Mouse (Mus musculus) embryonic facial prominence, embryonic 10.5 days (tissue): ENCODE measurements around the gene Cmc1. TPM values are rescaled to one million over a fixed set of nuclear protein-coding genes. Genes with fewer than 3 reads are reported as not detected.
A peak's percentile ranks its signal among the peaks of the same experiment; 100 is the strongest.

ENCODE experiments used
- DNase-seq: peaks from one replicate; pipeline ENCODE4 v3.0.0-alpha.2; 2017; ENCODE audit warnings: low spot score
- H3K27ac ChIP-seq: fragments of 300-500 bp; sonication (generic); replicated peaks from 2 replicates; pipeline ENCODE4 v1.5.1; 2016; ENCODE audit warnings: mild to moderate bottlenecking
- H3K27me3 ChIP-seq: fragments of 300-500 bp; sonication (generic); replicated peaks from 2 replicates; pipeline ENCODE4 v1.6.1; 2016; ENCODE audit warnings: low read depth, mild to moderate bottlenecking; ENCODE audit not compliant: poor library complexity, severe bottlenecking
- H3K36me3 ChIP-seq: fragments of 300-500 bp; sonication (generic); replicated peaks from 2 replicates; pipeline ENCODE4 v1.6.1; 2016; ENCODE audit warnings: mild to moderate bottlenecking, moderate library complexity
- H3K4me1 ChIP-seq: fragments of 300-500 bp; sonication (generic); 2 replicates; pipeline ENCODE4 v1.6.1; 2016
- H3K4me3 ChIP-seq: fragments of 300-500 bp; sonication (generic); 2 replicates; pipeline ENCODE4 v1.5.1; 2016; ENCODE audit warnings: mild to moderate bottlenecking, moderate library complexity
- H3K9me3 ChIP-seq: fragments of 300-500 bp; sonication (generic); 2 replicates; pipeline ENCODE4 v1.6.1; 2016; ENCODE audit warnings: mild to moderate bottlenecking
- WGBS: fragments of 180-500 bp; shearing (Covaris S2); methylation state at CpG from one replicate; pipeline ENCODE4 v1.1.7; 2016; 5-methylcytosine and 5-hydroxymethylcytosine counted together
- polyA plus RNA-seq: library from polyadenylated mRNA; unstranded; fragments of >200 nt; fragmentation: Nextera tagmentation; extraction: Ambion mirVana; gene quantifications from 2 replicates; pipeline ENCODE4 v1.2.1, GENCODE M21; 2016

Cmc1 gene
- polyA plus RNA-seq, 1 experiment from 2014 or later = 30.9 TPM

- H3K4me1 ChIP-seq = peaks cover 14% of the 10 kb centered on the region
- no peak overlapping the region for H3K4me3 ChIP-seq
- H3K27me3 ChIP-seq = no peaks in the 10 kb centered on the region
- no peak for DNase-seq
- WGBS = 92% methylated on average over 4 of the region's 4 CpGs
- H3K27ac ChIP-seq = no peak overlapping the region
- no peaks in the 10 kb centered on the region for H3K9me3 ChIP-seq
- H3K36me3 ChIP-seq = peaks cover 9% of the 10 kb centered on the region
Observed at GRCm38 (mm10) chr9:118042738-118043137, 107.2 kb downstream of the Cmc1 start.

GRCm38 (mm10) chr9:118041646-118042045 is 108.3 kb downstream of the Cmc1 start:
- H3K36me3 ChIP-seq = 0 out of 2 replicates have a peak, but pooled peaks cover 4% of the 10 kb centered on the region
- no peak for DNase-seq
- WGBS = 43% methylated on average over 5 of the region's 5 CpGs
- peaks cover 14% of the 10 kb centered on the region for H3K4me1 ChIP-seq
- peak overlapping the region; percentile 84 for H3K4me3 ChIP-seq
- no peaks in the 10 kb centered on the region for H3K27me3 ChIP-seq
- no peaks in the 10 kb centered on the region for H3K9me3 ChIP-seq
- H3K27ac ChIP-seq = no peak overlapping the region

DNA sequence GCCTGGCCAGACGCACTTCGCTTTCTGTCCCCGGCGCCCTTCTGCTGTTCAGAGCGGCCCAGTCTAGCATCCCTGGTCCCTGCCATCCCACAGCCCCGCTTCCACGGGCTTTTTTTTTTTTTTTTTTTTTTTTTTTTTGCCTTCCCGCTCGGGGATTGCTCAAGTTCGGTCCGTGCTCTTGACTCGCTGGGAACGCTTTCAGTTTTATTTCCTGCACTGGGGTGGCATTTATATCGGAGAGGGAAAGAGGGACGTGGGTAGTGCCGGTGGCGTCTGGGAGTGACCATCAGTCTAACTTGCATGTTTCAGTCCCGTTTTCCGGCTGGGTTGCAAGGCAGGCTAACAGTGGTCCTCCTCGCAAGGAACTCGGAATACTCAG is 109.0 kb downstream of the Cmc1 start:
- Histone ChIP-seq H3K27me3 (no peaks in the 10 kb centered on the region), H3K4me1 (peaks cover 14% of the 10 kb centered on the region), H3K27ac (peak overlapping the region; percentile 96), H3K9me3 (no peaks in the 10 kb centered on the region), H3K36me3 (0 out of 2 replicates have a peak, but pooled peaks cover 4% of the 10 kb centered on the region), H3K4me3 (peak overlapping the region; percentile 84)
- DNase-seq = no peak
- WGBS = 3% methylated on average over 21 of the region's 21 CpGs

- no peaks in the 10 kb centered on the region for H3K27me3 ChIP-seq
- peak within 1 kb of the TSS; percentile 96 for H3K27ac ChIP-seq
- H3K4me3 ChIP-seq = peak within 1 kb of the TSS; percentile 84
- DNase-seq = peak; percentile 98
- H3K9me3 ChIP-seq = no peaks in the 10 kb centered on the region
- H3K36me3 ChIP-seq = 0 out of 2 replicates have a peak, but pooled peaks cover 4% of the 10 kb centered on the region
- H3K4me1 ChIP-seq = peaks cover 14% of the 10 kb centered on the region
- whole genome bisulfite sequencing = under 1% methylated on average over 87 of the region's 87 CpGs
Observed at GRCm38 (mm10) chr9:118040218-118041021, 109.6 kb downstream of the Cmc1 start, which contains the start of gene Azi2. TSS of gene Azi2 (plus strand) at chr9:118040499.

GRCm38 (mm10) chr9:118034990-118035389 is 115.0 kb downstream of the Cmc1 start:
- Histone ChIP-seq H3K27ac (no peak overlapping the region), H3K36me3 (no peaks in the 10 kb centered on the region)

DNA sequence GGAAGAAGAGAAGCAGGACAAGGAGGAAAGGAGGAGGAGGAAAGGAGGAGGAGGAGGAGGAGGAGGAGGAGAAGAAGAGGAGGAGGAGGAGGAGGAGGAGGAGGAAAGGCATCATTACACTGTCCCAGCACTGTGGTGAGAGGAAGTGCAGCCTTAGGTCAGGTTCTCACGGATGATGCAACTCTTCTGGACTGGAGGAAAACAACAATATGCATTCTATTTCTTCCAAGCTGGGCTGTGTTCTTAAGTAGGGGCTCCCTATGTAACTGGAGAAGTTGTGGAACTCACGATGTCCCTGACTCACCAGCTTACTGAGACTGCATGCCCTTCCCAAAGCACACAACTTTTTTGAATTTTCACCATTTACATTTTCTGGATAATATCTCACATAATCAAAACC is 118.3 kb downstream of the Cmc1 start:
- no peak overlapping the region for H3K4me3 ChIP-seq
- 41% methylated on average over 2 of the region's 2 CpGs for whole genome bisulfite sequencing
- H3K4me1 ChIP-seq = no peaks in the 10 kb centered on the region
- H3K9me3 ChIP-seq = no peaks in the 10 kb centered on the region
- no peaks in the 10 kb centered on the region for H3K36me3 ChIP-seq
- DNase-seq = no peak
- no peaks in the 10 kb centered on the region for H3K27me3 ChIP-seq
- H3K27ac ChIP-seq = no peak overlapping the region

More at GRCm38 (mm10) chr9:118034990-118035389, 115.0 kb downstream of the Cmc1 start:
- WGBS = 85% methylated on average over 3 of the region's 3 CpGs
- no peak for DNase-seq
- H3K4me3 ChIP-seq = no peak overlapping the region
- H3K9me3 ChIP-seq = no peaks in the 10 kb centered on the region
- no peaks in the 10 kb centered on the region for H3K27me3 ChIP-seq
- 0 out of 2 replicates have a peak, but pooled peaks cover 1% of the 10 kb centered on the region for H3K4me1 ChIP-seq

- no peak for DNase-seq
- Histone ChIP-seq H3K9me3 (no peaks in the 10 kb centered on the region), H3K27me3 (no peaks in the 10 kb centered on the region), H3K27ac (no peak overlapping the region), H3K36me3 (no peaks in the 10 kb centered on the region), H3K4me3 (no peak overlapping the region), H3K4me1 (no peaks in the 10 kb centered on the region)
- 86% methylated on average over 1 of the region's 1 CpGs for WGBS
Observed at GRCm38 (mm10) chr9:118030252-118030651, 119.7 kb downstream of the Cmc1 start.

GRCm38 (mm10) chr9:118029490-118029889 is 120.5 kb downstream of the Cmc1 start:
- no peak for DNase-seq
- Histone ChIP-seq H3K27me3 (no peaks in the 10 kb centered on the region), H3K27ac (no peak overlapping the region), H3K36me3 (no peaks in the 10 kb centered on the region), H3K9me3 (no peaks in the 10 kb centered on the region), H3K4me1 (no peaks in the 10 kb centered on the region), H3K4me3 (no peak overlapping the region)
- WGBS = 52% methylated on average over 4 of the region's 4 CpGs

- Histone ChIP-seq H3K27me3 (no peaks in the 10 kb centered on the region), H3K4me1 (no peaks in the 10 kb centered on the region), H3K9me3 (no peaks in the 10 kb centered on the region), H3K36me3 (no peaks in the 10 kb centered on the region), H3K4me3 (no peak overlapping the region), H3K27ac (no peak overlapping the region)
- no peak for DNase-seq
- WGBS = 83% methylated on average over 2 of the region's 2 CpGs
Observed at GRCm38 (mm10) chr9:118024966-118025365, 125.0 kb downstream of the Cmc1 start.

Other genes with a start within 250 kb of the Cmc1 start
- gene Azi2, start 109.7 kb downstream of the Cmc1 start, polyA plus RNA-seq = 56.9 and 58.2 TPM in 2 replicates